Mouse (Mus musculus) thymus, adult 18-20 months (tissue): ENCODE measurements at regions not wholly inside any gene's neighbourhood (a gene's known extent, or its start where the extent isn't known, plus 50 kb on each side); places are given as distances from the start of the nearest gene placed in this dataset.
A peak's percentile ranks its signal among the peaks of the same experiment; 100 is the strongest.

Source experiments
- DNase-seq, 2 experiments: peaks; one replicate each; pipeline ENCODE4 v3.0.0; 2022; ENCODE audit warnings: mixed read lengths in 2 of 2

DNA sequence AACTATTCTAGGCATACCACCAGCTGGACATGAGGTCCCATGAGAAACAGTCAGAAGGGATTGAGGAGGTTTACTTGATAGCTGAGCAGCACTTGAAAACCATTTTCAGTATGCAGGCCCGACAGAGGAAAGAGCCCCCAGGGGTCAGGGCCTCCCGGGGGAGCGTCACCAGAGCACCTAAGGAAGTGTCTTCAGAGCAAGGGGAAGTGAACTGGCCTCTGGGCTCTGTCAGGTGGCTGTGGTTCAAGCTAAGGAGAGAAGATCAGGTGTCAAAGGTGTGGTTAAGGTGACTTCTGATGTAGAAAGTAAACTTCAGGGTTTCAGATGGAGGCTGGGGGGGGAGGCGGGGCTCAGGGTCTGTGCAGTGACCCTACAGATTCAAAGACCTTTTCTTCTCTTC is 57.3 kb downstream of the Bhlhe40 start:
- DNase-seq: peak in 1 of 2 experiments; percentile 24

DNA sequence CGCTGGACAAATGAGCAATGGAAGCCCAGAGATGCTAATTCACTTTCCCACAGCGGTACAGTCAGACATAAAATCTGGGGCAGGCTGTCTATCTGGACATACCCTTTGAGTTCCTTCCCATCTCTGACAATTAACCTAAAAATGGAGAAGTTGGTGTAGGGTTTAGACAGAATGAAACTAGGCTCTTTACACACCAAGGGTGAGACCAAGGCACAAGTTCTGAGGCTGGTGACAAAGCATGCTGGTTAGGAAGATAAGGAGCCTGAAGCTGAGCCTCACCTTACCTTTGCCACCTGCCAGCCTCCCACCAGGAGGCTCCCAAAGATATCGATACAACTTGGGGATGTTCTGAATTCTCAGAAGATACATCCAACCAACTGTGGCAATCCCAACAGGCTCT is 58.5 kb downstream of the Bhlhe40 start:
- no peak for DNase-seq

DNA sequence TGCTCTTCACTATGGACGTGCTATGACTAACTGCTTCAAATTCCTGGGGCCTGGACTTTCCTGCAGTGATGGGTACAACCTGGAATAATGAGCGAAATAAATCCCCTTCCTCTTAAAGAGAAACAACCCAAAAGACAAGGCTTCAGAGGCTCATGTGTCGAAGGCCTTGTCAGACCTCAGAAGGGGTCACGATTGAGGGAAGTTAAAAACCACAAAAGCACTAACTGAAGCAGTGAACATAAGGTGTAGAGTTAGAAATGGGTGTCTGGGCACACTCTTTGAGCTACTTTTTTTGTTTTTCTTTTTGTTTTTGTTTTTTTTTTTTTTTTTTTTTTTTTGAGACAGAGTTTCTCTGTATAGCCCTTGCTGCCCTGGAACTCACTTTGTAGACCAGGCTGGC is 59.5 kb downstream of the Bhlhe40 start:
- no peak for DNase-seq

DNA sequence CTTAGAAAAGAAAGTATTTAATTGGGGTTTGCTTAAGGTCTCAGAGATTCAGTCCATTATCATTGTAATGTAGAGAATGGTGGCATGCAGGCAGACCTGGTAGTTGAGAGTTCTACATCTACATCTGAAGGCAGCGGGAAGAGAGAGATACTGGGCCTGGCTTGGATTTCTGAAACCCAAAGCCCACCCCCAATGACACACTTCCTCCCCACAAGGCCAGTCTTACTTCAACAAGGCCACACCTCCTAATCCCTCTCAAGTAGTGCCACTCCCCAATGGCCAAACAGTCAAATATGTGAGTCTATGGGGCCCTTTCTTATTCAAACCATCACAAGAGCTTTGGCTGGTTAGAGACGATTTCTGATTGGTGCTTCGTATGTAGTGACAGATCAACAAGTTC is 60.5 kb downstream of the Bhlhe40 start:
- DNase-seq: no peak

DNA sequence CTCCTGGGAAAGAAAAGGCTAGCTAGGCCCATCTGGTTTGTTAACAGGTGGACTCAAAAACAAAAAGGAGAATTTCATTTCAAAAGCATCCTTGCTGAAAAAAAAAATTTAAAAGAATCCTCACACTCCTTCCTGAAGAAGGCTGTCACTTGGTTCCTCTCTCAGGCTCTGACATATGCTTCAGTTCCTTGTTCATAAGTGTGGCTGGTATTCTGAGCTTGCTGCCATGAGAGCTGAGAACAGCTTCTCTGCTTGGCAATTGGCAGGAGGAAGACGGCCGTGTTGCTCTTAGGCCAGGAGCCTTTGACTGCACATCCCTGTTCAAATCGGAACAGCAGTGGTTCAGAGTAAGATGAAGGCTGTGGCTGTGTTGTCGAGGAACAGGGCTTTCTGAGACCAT is 61.1 kb downstream of the Bhlhe40 start:
- DNase-seq: no peak

DNA sequence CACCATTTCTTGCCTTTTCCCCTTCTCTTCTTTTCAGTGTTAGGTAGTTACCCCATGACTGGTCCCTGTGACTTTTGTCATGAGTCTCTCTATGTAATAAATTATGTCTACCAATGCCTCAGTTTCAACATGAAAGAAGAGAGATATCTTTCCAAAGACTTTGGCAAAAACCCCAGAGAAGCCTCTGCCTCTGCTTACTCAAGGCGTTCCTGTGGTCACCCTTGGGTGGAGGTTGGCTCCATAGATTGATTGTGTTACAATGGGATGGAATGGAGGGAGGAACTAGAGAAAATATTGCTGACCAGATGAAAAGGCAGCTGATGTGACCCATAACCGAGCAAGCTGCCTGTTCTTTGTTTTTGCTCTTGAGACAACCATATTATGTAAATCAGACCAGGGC is 59.7 kb upstream of the Arl8b start:
- no peak for DNase-seq

DNA sequence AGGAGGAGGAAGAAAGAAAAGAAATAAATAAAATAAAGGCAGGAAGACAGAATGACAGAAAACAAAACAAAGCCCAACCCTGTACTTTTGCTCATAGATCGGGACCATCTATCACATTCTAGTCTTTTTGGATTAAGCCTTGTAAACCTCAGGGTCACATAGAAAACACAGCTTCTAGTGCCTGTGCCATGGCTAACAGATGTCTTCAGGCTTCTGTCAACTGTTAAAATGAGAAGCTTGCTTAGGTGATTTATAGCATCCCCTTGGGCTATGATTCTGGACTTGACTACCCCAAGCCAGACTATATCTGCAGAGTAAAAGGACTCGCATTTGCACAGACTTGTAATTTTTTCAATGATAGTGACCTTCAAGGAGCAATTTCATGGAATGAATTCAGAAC is 59.1 kb upstream of the Arl8b start:
- DNase-seq: no peak

DNA sequence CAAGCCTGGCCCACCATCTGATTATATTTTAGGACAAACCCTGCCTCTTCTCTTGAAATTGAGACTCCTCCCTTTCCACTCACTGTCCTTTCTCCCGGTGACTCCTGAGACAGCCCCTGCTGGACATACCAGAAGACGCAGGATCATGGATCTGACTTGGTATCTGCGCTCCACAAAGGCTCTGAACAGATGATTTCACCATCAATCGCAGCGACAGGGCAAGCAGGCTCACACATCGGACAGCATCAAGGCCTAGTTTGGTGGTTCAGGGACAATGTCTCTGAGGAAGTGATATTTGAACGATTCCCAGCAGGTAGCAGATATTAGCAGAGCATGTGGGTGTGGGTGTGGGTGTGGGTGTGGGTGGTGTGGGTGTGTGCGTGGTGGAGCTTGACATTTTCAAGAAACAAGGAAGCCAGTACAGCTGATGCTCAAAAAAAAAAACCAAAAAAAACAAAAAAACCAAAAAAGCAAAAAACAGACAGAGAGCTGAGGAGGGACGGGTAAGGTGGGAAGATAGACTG is 51.7 kb upstream of the Arl8b start:
- DNase-seq: no peak
